Mouse (Mus musculus) large intestine, adult 2 months (tissue): ENCODE results near the gene Thrap3. TPM values are rescaled to one million over a fixed set of nuclear protein-coding genes. Genes with fewer than 3 reads are reported as not detected.

ENCODE experiments used
- DNase-seq: peaks from one replicate; pipeline ENCODE4 v3.0.0-alpha.2; 2012; ENCODE audit warnings: low read depth, low spot score
- WGBS: fragments of 180-500 bp; shearing (Covaris S2); methylation state at CpG from one replicate; pipeline ENCODE4 v1.1.7; 2018; 5-methylcytosine and 5-hydroxymethylcytosine counted together
- polyA plus RNA-seq: library from polyadenylated mRNA; depleted of rRNA; stranded (reverse); fragments of >200 nt; gene quantifications from 2 replicates; pipeline ENCODE4 v1.2.3, GENCODE M21; 2012; rRNA removed

Gene Thrap3
- polyA plus RNA-seq = 35.4 and 48.1 TPM in 2 replicates

GRCm38 (mm10) chr4:126202303-126203181, at the start of gene Thrap3:
Gene Thrap3 (minus strand): TSS chr4:126202760.
- peak; percentile 97 for DNase-seq

GRCm38 (mm10) chr4:126251655-126252254, 49.2 kb upstream of the Thrap3 start:
- DNase-seq = no peak
- WGBS = 64% methylated on average over 11 of the region's 11 CpGs

More at GRCm38 (mm10) chr4:126202303-126203181, at the start of gene Thrap3:
- WGBS = under 1% methylated on average over 75 of the region's 75 CpGs

- 52% methylated on average over 4 of the region's 4 CpGs for WGBS
- no peak for DNase-seq
These were observed 48.1 kb upstream of the Thrap3 start for GRCm38 (mm10) chr4:126250659-126251058.

GRCm38 (mm10) chr4:126248261-126248868, 45.8 kb upstream of the Thrap3 start:
- 48% methylated on average over 11 of the region's 11 CpGs for WGBS

GRCm38 (mm10) chr4:126246202-126246889, 43.8 kb upstream of the Thrap3 start:
- DNase-seq = no peak
- WGBS = 72% methylated on average over 13 of the region's 13 CpGs

More at GRCm38 (mm10) chr4:126248261-126248868, 45.8 kb upstream of the Thrap3 start:
- no peak for DNase-seq

- 83% methylated on average over 6 of the region's 6 CpGs for WGBS
- no peak for DNase-seq
These were observed 40.0 kb upstream of the Thrap3 start for GRCm38 (mm10) chr4:126242510-126242909.

GRCm38 (mm10) chr4:126241956-126242355, 39.4 kb upstream of the Thrap3 start:
- DNase-seq = no peak
- WGBS = 53% methylated on average over 9 of the region's 9 CpGs

- no peak for DNase-seq
- WGBS = 86% methylated on average over 13 of the region's 13 CpGs
These were observed 37.4 kb upstream of the Thrap3 start for GRCm38 (mm10) chr4:126239862-126240475.

- DNase-seq = no peak
- WGBS = 35% methylated on average over 5 of the region's 5 CpGs
These were observed 35.2 kb upstream of the Thrap3 start for GRCm38 (mm10) chr4:126237721-126238242.

GRCm38 (mm10) chr4:126236467-126237280, 34.1 kb upstream of the Thrap3 start:
- DNase-seq = no peak
- WGBS = 38% methylated on average over 63 of the region's 63 CpGs

- 82% methylated on average over 10 of the region's 10 CpGs for WGBS
- no peak for DNase-seq
These were observed 32.6 kb upstream of the Thrap3 start for GRCm38 (mm10) chr4:126235191-126235590.

- 87% methylated on average over 18 of the region's 18 CpGs for WGBS
- no peak for DNase-seq
These were observed 32.1 kb upstream of the Thrap3 start for GRCm38 (mm10) chr4:126234496-126235175.

GRCm38 (mm10) chr4:126233676-126234308, 31.2 kb upstream of the Thrap3 start:
- DNase-seq = no peak
- WGBS = 83% methylated on average over 29 of the region's 29 CpGs

GRCm38 (mm10) chr4:126229900-126230299, 27.3 kb upstream of the Thrap3 start:
- WGBS = 58% methylated on average over 7 of the region's 7 CpGs
- DNase-seq = no peak

GRCm38 (mm10) chr4:126228144-126228543, 25.6 kb upstream of the Thrap3 start:
- 49% methylated on average over 5 of the region's 5 CpGs for WGBS
- no peak for DNase-seq

- WGBS = 2% methylated on average over 18 of the region's 18 CpGs
These were observed 24.7 kb upstream of the Thrap3 start for GRCm38 (mm10) chr4:126227077-126227761.

GRCm38 (mm10) chr4:126226640-126227039, 24.1 kb upstream of the Thrap3 start:
- DNase-seq = no peak
- 46% methylated on average over 12 of the region's 12 CpGs for WGBS

More at GRCm38 (mm10) chr4:126227077-126227761, 24.7 kb upstream of the Thrap3 start:
- DNase-seq = peak; percentile 78
